Mouse (Mus musculus): ENCODE measurements around the gene Madcam1.
A peak's percentile ranks its signal among the peaks of the same experiment; 100 is the strongest.

The Madcam1 gene

GRCm38 (mm10) chr10:79668771-79669575 is 4.6 kb downstream of the Madcam1 start, which contains the start of gene Tpgs1:
Gene Tpgs1 (plus strand): TSS chr10:79669369.
- DNase-seq: peak; percentile 88

DNA sequence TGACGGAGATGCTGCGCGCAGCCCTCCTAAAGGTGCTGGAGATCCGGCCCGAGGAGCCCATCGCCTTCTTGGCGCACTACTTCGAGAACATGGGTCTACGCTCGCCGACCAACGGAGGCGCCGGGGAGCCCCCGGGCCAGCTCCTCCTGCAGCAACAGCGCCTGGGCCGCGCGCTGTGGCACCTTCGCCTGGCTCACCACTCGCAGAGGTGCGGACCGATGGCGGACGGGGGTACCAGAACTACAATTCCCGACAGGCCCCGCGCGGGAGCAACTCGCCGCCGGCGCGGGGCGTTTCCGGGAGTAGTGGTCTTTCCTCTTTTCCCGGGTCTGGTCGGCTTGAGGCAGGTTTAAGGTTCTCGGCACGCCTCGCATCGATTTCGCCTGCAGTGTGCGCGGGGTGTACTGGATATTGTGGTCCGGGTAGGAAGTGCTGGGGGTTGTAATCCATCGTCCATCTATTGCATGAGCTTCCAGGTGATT is 5.3 kb downstream of the Madcam1 start:
- peak; percentile 81 for DNase-seq

DNA sequence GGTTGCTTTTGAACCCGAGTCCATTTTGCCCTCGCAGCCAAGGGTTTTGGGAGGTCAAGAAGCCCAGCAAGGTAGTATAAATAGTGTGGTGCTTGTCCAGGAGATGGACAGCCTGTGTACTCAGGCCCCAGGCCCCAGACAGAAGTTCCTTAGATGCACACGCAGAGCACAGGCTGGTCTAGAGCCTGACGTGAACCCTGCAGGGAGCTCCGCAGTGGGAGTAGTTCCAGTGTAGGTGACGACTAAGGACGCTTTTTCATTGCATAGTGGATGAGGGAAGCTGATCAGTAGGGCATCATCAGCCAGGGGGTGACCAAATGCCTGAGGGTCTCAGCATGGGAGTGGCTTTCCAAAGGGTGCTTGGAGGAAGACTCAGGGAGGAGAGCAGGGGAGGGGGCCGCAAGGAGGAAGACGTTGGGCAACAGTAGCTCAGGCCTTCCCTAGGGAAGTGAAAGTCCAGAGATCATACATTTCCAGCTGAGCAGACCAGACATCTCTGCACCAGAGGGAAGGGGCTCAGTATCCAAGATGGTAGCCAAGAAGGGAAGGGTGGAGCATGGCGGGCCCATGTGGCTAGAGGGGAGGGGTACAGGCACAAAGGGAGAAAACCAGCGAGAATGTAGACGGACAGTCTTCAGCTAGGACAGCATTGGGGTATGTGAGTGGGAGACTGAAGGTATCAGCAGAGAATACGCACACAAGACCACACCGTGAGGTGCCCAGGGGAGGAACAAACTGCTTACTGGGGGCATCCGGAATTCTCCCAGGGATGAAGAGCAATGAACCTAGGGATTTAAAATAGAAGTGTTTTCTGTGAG is 5.9 kb downstream of the Madcam1 start:
- no peak for DNase-seq

DNA sequence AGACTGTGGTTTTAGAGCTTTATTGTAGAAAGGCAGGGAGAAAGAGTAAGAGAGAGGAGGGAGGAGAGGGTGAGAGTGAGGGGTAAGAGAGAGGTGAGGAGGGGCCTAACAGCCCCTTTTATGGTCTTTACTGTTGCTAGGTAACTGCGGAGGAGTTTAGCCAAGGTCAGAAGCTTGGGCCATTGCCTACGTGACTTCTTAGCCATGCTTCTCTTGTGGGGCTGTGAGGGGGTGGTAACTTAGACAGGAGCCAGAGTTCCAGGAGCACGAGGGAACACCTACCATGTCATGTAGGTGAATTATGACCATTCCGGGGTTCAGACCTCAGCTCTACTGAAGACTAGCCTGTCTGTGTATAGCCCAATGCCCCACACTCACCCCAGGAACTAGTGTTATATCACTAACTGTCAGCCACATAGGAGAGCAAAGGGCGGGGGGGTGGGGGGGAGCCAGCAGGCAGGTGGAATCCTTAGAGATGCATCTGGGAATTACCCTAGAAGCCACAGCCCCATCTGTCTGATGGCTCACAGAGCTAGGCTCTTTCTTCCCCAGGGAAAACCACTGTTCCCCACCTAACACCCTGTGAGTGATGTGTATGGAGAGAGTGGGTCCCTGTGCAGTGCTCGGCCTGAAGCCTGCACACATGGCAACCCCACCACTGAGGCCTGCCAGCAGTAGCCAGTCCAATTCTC is 7.2 kb downstream of the Madcam1 start:
- DNase-seq: no peak

DNA sequence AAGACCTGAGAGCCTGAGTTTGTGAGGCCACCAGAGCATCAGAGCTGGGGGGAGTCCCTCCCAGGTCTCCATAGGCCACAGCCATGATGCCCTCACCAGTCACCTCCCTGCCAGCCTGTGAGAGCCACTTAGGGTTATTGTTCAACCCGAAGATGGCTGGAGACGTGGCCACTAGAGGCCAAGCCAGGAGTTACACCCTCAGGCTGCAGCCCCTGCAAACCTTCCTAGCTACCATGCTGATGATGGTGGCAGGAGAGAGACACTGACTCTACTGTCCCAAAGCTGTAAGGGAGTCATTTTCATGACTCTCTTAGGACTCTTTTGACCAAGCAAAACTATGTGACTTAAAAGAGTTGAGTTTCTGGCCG is 7.7 kb downstream of the Madcam1 start:
- DNase-seq: no peak

GRCm38 (mm10) chr10:79673054-79673453 is 8.7 kb downstream of the Madcam1 start:
- DNase-seq: no peak

GRCm38 (mm10) chr10:79675346-79676035 is 11.1 kb downstream of the Madcam1 start:
- DNase-seq: no peak

DNA sequence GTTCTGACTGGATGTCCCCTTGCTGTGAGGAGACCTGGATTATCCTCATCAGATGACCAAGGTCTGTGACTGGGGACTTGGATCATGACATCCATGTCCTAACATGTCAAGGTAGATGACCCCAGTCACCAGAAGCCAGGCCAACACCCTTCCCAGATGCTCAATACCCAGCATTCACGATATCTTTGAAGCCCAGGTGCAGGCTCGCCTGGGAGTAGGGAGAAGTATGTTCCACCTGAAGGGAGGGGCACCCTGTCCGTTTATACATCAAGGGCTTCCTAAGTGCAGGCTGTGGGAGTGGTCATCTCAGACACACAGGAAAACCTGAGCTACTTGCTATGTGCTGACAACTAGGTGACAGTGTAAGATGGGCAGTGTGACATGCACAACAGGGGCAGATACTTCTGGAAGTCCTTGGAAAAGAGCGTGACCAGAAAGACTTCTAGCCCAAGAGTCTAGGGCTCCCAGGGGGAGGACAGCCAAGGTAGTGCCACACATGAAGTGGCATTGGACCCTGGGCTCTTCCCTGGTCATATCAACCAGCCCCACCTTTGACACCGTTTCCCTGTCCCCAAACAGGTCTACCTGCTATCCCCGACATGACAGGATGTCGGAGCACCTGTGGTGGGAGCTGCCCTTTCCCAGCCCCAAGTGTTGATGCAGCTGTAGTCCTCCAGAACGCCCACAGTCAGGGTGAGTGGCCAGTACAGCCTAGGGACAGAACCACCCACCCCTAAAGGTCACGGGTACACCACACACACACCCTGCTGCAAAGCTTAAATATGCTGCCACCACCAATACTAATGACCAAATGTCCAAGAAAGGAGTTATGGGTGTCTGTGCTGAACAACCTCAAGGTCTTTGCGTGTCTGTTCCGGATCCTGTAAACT is 16.5 kb downstream of the Madcam1 start:
- DNase-seq: peak; percentile 8

DNA sequence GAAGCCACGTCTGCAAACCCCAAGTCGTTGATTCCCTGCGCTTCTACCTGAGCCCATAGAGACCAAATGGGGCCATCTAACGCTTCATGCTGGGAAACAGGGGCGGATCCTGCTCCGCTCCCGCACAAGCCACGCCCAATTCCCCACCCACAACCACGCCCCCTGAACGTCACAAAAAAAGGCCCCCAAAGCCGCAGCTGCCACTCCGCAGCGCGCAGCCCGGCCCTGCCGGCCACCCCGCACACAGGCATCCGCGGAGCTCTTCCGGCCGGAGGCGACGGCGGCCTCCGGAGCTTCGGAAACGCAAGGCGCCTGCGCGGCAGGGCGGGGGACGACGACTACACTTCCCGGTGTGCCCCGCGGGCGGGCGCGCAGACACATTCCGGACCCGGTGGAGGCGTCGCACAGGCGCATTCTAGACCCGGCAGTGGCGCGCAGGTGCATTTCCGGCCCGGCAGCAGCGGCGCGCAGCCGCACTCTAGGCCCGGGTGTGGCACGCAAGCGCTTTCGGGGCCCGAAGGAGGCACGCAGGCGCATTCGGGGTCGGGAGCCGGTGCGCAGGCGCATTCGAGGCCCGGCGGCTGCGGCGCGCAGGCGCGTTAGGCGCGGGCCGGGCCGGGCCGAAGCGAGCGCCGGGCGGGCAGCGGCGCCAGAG is 17.4 kb downstream of the Madcam1 start, which contains the start of gene Cdc34:
Gene Cdc34, plus strand, starts transcription at position 605 of the 655 bp plus-strand sequence.
- DNase-seq: peak; percentile 99

- DNase-seq: peak; percentile 39
These were observed 18.2 kb downstream of the Madcam1 start for GRCm38 (mm10) chr10:79682551-79682915.

DNA sequence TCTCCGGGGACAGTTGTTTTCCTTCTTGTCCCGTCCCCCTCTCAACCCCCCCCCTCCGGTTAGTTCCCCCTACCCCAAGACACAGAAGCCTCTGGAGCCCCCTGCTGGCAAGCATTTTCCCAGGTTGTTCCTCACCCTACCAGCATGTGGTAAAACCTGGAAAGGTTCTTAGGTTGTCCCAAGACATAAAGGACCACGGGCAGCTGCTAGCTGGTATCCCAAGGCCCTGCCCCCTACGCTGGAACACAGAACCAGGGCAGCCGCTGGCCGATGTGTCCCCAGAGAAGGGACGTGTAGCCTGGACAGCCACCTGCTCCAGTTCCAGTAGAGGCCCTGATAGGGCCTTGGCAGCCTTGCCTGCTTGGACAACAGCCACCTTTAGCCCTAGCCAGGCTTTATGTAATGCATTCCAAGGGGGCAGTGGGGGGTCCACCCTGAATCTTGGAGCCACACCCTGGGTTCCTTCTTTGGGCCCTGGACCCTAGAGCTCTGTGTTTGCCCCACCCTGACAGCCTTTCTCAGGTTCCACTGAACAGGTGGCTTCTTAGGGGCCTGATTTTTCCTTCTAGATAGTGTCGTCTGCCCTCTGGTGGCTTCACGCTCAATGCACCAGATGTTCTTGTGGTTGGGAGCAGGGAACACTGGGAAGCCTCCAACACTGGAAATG is 18.7 kb downstream of the Madcam1 start:
- DNase-seq: peak; percentile 71

GRCm38 (mm10) chr10:79683726-79684640 is 19.6 kb downstream of the Madcam1 start:
- no peak for DNase-seq

DNA sequence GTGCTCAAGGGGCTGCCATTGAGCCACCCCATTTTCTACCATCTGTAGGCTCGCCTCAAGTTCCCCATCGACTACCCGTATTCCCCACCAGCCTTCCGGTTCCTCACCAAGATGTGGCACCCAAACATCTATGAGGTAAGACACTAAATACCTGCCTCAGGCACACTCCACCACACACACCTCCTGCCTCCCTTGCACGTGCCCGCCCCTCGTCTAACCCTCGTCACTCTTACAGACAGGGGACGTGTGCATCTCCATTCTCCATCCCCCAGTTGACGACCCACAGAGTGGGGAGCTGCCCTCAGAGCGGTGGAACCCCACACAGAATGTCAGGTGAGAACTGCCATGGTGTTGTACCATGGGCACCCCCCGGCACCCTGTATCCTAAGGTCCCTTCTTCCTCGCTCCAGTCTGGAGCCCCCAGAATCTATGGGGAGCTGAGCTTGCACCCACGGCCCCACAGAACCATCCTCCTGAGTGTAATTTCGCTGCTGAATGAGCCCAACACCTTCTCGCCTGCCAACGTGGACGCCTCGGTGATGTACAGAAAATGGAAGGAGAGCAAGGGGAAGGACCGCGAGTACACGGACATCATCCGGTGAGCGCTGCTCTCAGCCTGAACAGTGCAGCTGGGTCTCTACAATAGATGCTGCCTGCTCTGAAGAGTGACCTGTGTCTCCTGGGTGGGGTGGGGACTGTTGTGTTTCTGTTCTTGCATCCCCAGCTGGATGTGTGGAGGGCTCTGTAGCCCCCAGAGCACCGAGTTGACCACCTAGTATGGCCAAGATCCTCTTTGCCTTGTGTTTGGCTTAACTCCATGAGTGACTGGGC is 20.6 kb downstream of the Madcam1 start:
- DNase-seq: no peak

DNA sequence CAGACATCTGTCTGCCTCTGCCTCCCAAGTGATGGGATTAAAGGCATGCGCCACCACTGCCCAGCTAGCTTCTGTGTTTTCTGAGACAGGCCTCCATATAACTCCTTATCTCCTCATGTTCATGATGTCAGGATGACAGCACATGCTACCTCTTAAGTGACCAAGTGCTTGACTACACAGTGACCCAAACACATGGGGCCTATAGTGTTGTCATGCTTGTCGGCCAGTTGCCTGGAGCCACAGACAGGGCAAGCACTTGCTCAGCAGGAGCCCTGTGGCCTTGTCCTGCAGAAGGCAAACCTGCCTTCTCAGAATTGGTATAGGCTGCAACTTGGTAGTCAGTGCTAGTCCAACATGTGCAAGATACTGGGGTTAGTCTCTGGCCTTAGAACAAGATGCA is 21.9 kb downstream of the Madcam1 start:
- no peak for DNase-seq

- DNase-seq: no peak
These were observed 22.3 kb downstream of the Madcam1 start for GRCm38 (mm10) chr10:79686691-79687090.

- no peak for DNase-seq
These were observed 23.2 kb downstream of the Madcam1 start for GRCm38 (mm10) chr10:79687513-79687912.

GRCm38 (mm10) chr10:79688720-79689119 is 24.4 kb downstream of the Madcam1 start, which contains the start of gene Gzmm:
Gene Gzmm (plus strand): TSS chr10:79689020.
- no peak for DNase-seq

DNA sequence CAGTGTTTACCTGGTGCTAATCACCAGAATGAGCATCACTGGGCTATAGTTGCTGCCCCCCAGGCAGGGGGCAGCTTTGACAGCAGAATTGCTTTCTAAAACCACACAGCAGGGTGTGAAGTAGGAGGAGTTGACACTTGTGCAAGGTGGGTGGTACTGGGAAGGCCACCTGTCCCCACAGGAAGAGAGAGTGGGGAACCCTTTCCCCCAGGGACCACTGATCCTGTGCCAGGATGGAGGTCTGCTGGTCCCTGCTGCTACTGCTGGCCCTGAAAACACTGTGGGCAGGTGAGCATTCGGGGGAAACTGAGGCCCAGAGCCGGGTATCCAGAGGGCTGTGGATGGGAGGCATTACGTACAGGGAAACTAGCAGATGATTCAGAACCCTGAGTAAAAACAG is 24.8 kb downstream of the Madcam1 start:
- no peak for DNase-seq
